In the genomic region with DNA sequence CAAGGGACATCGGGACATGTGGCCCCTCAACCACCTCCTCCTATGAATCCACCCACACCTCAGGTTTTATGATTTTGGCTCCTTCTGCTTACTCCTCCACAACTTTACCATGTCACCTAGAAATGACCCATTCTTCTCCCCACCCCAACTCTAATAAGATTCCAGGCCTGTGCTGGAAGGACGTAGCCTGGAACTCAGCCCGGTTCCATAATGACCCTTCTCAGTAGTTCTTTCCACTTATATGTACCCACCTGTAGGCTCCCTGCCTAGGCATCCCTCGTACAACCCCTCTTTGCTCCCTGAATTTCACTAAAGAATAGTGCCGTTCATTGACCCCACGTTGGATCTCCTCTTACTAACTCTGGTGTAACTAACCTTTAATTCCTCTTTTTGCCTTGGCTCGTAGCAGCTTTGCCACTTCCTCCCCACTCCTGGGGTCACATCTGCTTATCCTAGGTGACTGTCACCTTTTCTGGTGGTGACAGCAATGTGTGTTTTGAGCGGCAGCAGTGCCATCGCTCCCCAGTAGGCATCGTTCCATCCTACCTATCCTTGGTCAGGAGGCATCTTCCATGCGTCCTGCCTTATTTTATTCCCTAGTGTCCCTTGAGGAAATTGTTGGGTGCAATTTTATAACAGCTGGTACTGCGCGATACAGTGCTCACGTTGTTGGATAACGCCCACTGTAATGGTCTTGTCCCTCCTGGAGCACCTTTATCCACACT, we compare ENCODE assay signal across 9 mouse cellular contexts. TPM values are rescaled to one million over a fixed set of nuclear protein-coding genes. Genes with fewer than 3 reads are reported as not detected.
A peak's percentile ranks its signal among the peaks of the same experiment; 100 is the strongest.
DNase-seq lines count a peak whose midpoint lies in the region; ATAC-seq and TF ChIP-seq lines count a peak whose summit lies in the region.
"Had no signal": no experiment of that assay in that cellular context is flagged by ENCODE, and none has a peak within 500 bp of the region (broad histone marks: within the 10 kb centered on the region; RNA-seq: fewer than 3 reads in every experiment).

No protein-coding gene starts in this region.

- H3K9me3 ChIP-seq in erythroblast, embryonic 14.5 days (ENCODE audit: control insufficient read depth, low read length), result no peaks in the 10 kb centered on the region
- no peaks in the 10 kb centered on the region for H3K9me3 ChIP-seq in ES-Bruce4 (replicated peaks; ENCODE audit: control insufficient read depth, insufficient read depth, low read length, poor library complexity, severe bottlenecking)
- no peaks in the 10 kb centered on the region for H3K9me3 ChIP-seq in heart, embryonic 13.5 days
- H3K9me3 ChIP-seq in liver, embryonic 13.5 days (replicated peaks), result no peaks in the 10 kb centered on the region

- H3K4me1 ChIP-seq in erythroblast, embryonic 14.5 days (ENCODE audit: control insufficient read depth), result peaks cover 39% of the 10 kb centered on the region
- peaks cover 3% of the 10 kb centered on the region for H3K4me1 ChIP-seq in ES-Bruce4 (ENCODE audit: control insufficient read depth, insufficient read depth, low read length)
- peaks cover 33% of the 10 kb centered on the region for H3K4me1 ChIP-seq in heart, embryonic 13.5 days
- peaks cover 53% of the 10 kb centered on the region for H3K4me1 ChIP-seq in liver, embryonic 13.5 days (replicated peaks)

- peak overlapping the region; percentile 99 for H3K9ac ChIP-seq in ES-Bruce4 (ENCODE audit: low read depth, poor library complexity, severe bottlenecking)
- peak overlapping the region; percentile 99 for H3K9ac ChIP-seq in heart, embryonic 13.5 days
- H3K9ac ChIP-seq in liver, embryonic 13.5 days, result peak overlapping the region; percentile 98

- ATAC-seq in erythroblast, adult 5-6 weeks (replicated peaks; ENCODE audit: low FRiP score, poor library complexity, severe bottlenecking), result no peak
- ATAC-seq in heart, embryonic 13.5 days (ENCODE audit: extremely low read depth, insufficient number of reproducible peaks, low FRiP score, low TSS enrichment), result no peak
- ATAC-seq in liver, embryonic 13.5 days (ENCODE audit: low read depth), result no peak

- DNase-seq in liver, embryonic 13.5 days, result no peak
- peak; percentile 60 for DNase-seq in splenic B cell, adult 2 months (ENCODE audit: low read depth, low spot score)
- DNase-seq in left cerebral cortex, postnatal 14 days (ENCODE audit: low spot score in 2 of 2), result no peak
- DNase-seq in urinary bladder, postnatal 10 days (ENCODE audit: low spot score), result no peak

- H3K4me3 ChIP-seq in erythroblast, embryonic 14.5 days (replicated peaks), result peak overlapping the region; percentile 81
- H3K4me3 ChIP-seq in ES-Bruce4 (ENCODE audit: low read depth, low read length), result peak overlapping the region; percentile 98
- H3K4me3 ChIP-seq in heart, embryonic 13.5 days, result peak overlapping the region; percentile 74
- peak overlapping the region; percentile 98 for H3K4me3 ChIP-seq in liver, embryonic 13.5 days (replicated peaks)

- TF ChIP-seq CTCF in ES-Bruce4 (IDR thresholded peaks at IDR 0.05; ENCODE audit: low read depth, low read length), result no peak

- no peaks in the 10 kb centered on the region for H3K27me3 ChIP-seq in erythroblast, embryonic 14.5 days (ENCODE audit: control insufficient read depth)
- no peaks in the 10 kb centered on the region for H3K27me3 ChIP-seq in ES-Bruce4 (ENCODE audit: control insufficient read depth, insufficient read depth, low read length, poor library complexity, severe bottlenecking)
- H3K27me3 ChIP-seq in heart, embryonic 13.5 days (replicated peaks), result no peaks in the 10 kb centered on the region
- H3K27me3 ChIP-seq in liver, embryonic 13.5 days, result no peaks in the 10 kb centered on the region
- H3K27me3 ChIP-seq in splenic B cell, adult 2 months (ENCODE audit: control insufficient read depth, insufficient read depth, low read length, poor library complexity, severe bottlenecking), result no peaks in the 10 kb centered on the region
- H3K27me3 ChIP-seq: Patski had no signal

- peaks cover 39% of the 10 kb centered on the region for H3K36me3 ChIP-seq in erythroblast, embryonic 14.5 days (ENCODE audit: control insufficient read depth)
- H3K36me3 ChIP-seq in ES-Bruce4 (ENCODE audit: control insufficient read depth, insufficient read depth, low read length, poor library complexity, severe bottlenecking), result peaks cover 31% of the 10 kb centered on the region
- peaks cover 36% of the 10 kb centered on the region for H3K36me3 ChIP-seq in heart, embryonic 13.5 days
- peaks cover 35% of the 10 kb centered on the region for H3K36me3 ChIP-seq in liver, embryonic 13.5 days
- peaks cover 15% of the 10 kb centered on the region for H3K36me3 ChIP-seq in splenic B cell, adult 2 months (ENCODE audit: control insufficient read depth, insufficient read depth, low read length, poor library complexity, severe bottlenecking)

- no peak overlapping the region for H3K27ac ChIP-seq in ES-Bruce4 (ENCODE audit: insufficient read depth, low read length)
- H3K27ac ChIP-seq in heart, embryonic 13.5 days (replicated peaks), result peak overlapping the region; percentile 97
- peak overlapping the region; percentile 87 for H3K27ac ChIP-seq in liver, embryonic 13.5 days

- WGBS in heart, embryonic 13.5 days, result 30% methylated on average over 15 of the region's 15 CpGs
- WGBS in liver, embryonic 13.5 days (ENCODE audit: insufficient replicate concordance), result 25% methylated on average over 15 of the region's 15 CpGs

- intact Hi-C loops in left cerebral cortex, postnatal 14 days (cut with DNase I), result loop anchor here (5.0 to 10.0 kb wide), 3 partner anchors 267 to 550 kb away; a partner anchor contains a TSS

- peak overlapping the region; percentile 89 for H3K4me2 ChIP-seq in heart, embryonic 13.5 days
- H3K4me2 ChIP-seq in liver, embryonic 13.5 days, result peak overlapping the region; percentile 83

- TF ChIP-seq POLR2A in ES-Bruce4 (IDR thresholded peaks at IDR 0.05; ENCODE audit: insufficient read depth, low read length), result no peak

- no peak for TF ChIP-seq EP300 in ES-Bruce4 (IDR thresholded peaks at IDR 0.05; ENCODE audit: insufficient read depth, low read depth, low read length)

RNA-seq across cellular contexts. Expression of a gene that starts 1.0 kb away (rescaled TPM):
- 0.62 and 0.69 TPM in 2 replicates for polyA plus RNA-seq in erythroblast, embryonic 14.5 days (2012)
- 21.5 and 25.1 TPM in 2 replicates for total RNA-seq in erythroblast, adult 5-6 weeks (2015; ENCODE audit: low replicate concordance)
- total RNA-seq in erythroblast, adult 5-6 weeks (2017; ENCODE audit: low replicate concordance), result 14.2 and 30.1 TPM in 2 replicates
- polyA plus RNA-seq in ES-Bruce4 (2011; ENCODE audit: insufficient read depth, insufficient read length, low read depth, missing spikeins), result 86.8 and 104 TPM in 2 replicates
- polyA plus RNA-seq in heart, embryonic 13.5 days (2015; fragmentation: Nextera tagmentation; extraction: Ambion mirVana), result 8.2 and 8.4 TPM in 2 replicates
- 3.4 and 3.5 TPM in 2 replicates for polyA plus RNA-seq in liver, embryonic 13.5 days (2015; fragmentation: Nextera tagmentation; extraction: Ambion mirVana)
- 10 to 100 TPM; 83.6 to 84.4 TPM for total RNA-seq in left cerebral cortex, postnatal 14 days (2021)

RNA-seq across cellular contexts. Expression of a gene that starts 10.0 kb away (rescaled TPM):
- 0.01 TPM in 2 replicates for polyA plus RNA-seq in erythroblast, embryonic 14.5 days (2012)
- total RNA-seq in erythroblast, adult 5-6 weeks (2015; ENCODE audit: low replicate concordance), result not detected in 2 replicates
- 0.09 and 0.84 TPM in 2 replicates for total RNA-seq in erythroblast, adult 5-6 weeks (2017; ENCODE audit: low replicate concordance)
- polyA plus RNA-seq in ES-Bruce4 (2011; ENCODE audit: insufficient read depth, insufficient read length, low read depth, missing spikeins), result 0.67 and 0.68 TPM in 2 replicates
- polyA plus RNA-seq in heart, embryonic 13.5 days (2015; fragmentation: Nextera tagmentation; extraction: Ambion mirVana), result 0.18 and 0.44 TPM in 2 replicates
- 0.16 and 0.20 TPM in 2 replicates for polyA plus RNA-seq in liver, embryonic 13.5 days (2015; fragmentation: Nextera tagmentation; extraction: Ambion mirVana)
- 10 to 100 TPM; 23.1 to 24.9 TPM for total RNA-seq in left cerebral cortex, postnatal 14 days (2021)

RNA-seq across cellular contexts. Expression of a gene that starts 56.8 kb away (rescaled TPM):
- 0.01 TPM in 1 of 2 replicates, not detected in the other for polyA plus RNA-seq in erythroblast, embryonic 14.5 days (2012)
- total RNA-seq in erythroblast, adult 5-6 weeks (2015; ENCODE audit: low replicate concordance), result not detected in 2 replicates
- total RNA-seq in erythroblast, adult 5-6 weeks (2017; ENCODE audit: low replicate concordance), result 0.14 TPM in 1 of 2 replicates, not detected in the other
- polyA plus RNA-seq in ES-Bruce4 (2011; ENCODE audit: insufficient read depth, insufficient read length, low read depth, missing spikeins), result 4.2 and 4.4 TPM in 2 replicates
- 6.2 and 6.8 TPM in 2 replicates for polyA plus RNA-seq in heart, embryonic 13.5 days (2015; fragmentation: Nextera tagmentation; extraction: Ambion mirVana)
- 1.0 and 1.1 TPM in 2 replicates for polyA plus RNA-seq in liver, embryonic 13.5 days (2015; fragmentation: Nextera tagmentation; extraction: Ambion mirVana)
- total RNA-seq in left cerebral cortex, postnatal 14 days (2021), result 1 to 10 TPM; 3.6 to 3.7 TPM

RNA-seq across cellular contexts. Expression of a gene that starts 59.6 kb away (rescaled TPM):
- 0.41 and 0.67 TPM in 2 replicates for polyA plus RNA-seq in erythroblast, embryonic 14.5 days (2012)
- 23.8 and 32.9 TPM in 2 replicates for total RNA-seq in erythroblast, adult 5-6 weeks (2015; ENCODE audit: low replicate concordance)
- 71.8 and 72.0 TPM in 2 replicates for total RNA-seq in erythroblast, adult 5-6 weeks (2017; ENCODE audit: low replicate concordance)
- 34.2 and 36.7 TPM in 2 replicates for polyA plus RNA-seq in ES-Bruce4 (2011; ENCODE audit: insufficient read depth, insufficient read length, low read depth, missing spikeins)
- 7.5 and 7.8 TPM in 2 replicates for polyA plus RNA-seq in heart, embryonic 13.5 days (2015; fragmentation: Nextera tagmentation; extraction: Ambion mirVana)
- 6.4 and 7.4 TPM in 2 replicates for polyA plus RNA-seq in liver, embryonic 13.5 days (2015; fragmentation: Nextera tagmentation; extraction: Ambion mirVana)
- 100 to 1,000 TPM; 115 to 117 TPM for total RNA-seq in left cerebral cortex, postnatal 14 days (2021)
